Mouse (Mus musculus) heart, adult 8-10 months (tissue): ENCODE data around the gene Hdgfl2. TPM values are rescaled to one million over a fixed set of nuclear protein-coding genes. Genes with fewer than 3 reads are reported as not detected.
"Not testable (repeated sequence)": the region's sequence is repeated elsewhere in the genome, so short reads cannot be mapped to it uniquely, and the experiment has no call there.

Experiments
- DNase-seq: peaks from one replicate; pipeline ENCODE4 v3.0.0; 2022; ENCODE audit warnings: low spot score
- total RNA-seq, 4 experiments: library from RNA; stranded (reverse); gene quantifications; 2 replicates each; pipeline ENCODE4 v1.2.4; 2022

The Hdgfl2 gene
- total RNA-seq, 4 experiments from 2014 or later = 30.6 to 41.4 (median 35.2) TPM

DNA sequence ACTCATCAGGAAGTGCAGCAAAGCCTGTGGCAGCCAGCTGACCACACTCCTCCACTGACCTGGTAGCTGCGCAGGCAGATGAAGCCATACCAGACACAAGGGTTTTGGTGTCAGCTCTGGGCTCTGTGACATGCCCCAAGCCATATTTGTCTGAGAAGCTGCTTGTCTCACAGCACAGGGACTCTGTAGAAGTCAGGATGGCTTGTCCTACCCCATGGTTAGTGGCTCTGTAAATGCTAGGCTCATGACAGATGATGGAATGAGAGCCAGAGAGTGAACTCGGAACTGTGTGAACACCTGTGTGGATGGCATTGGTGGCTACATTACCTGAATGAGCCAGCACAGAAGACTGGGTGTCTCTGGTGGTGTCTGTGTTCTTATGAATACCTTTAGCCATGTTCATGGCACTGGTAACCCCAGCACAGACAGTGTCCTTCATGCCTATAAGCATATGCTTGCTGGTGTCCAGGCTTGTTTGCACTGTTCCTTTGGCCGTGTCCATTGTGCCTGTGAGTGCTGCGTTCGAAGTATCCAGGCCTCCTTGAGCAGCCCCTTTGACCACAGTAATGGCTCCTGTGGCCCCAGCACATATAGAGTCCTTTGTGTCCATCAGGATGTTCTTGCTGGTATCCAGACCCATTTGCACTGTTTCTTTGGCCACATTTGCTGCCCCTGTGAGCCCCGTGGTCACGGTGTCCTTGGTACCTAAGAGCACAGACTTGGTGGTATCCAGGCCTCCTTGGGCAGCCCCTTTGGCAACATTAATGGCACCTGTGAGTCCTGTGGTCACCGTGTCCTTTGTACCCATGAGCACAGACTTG lies 24.2 kb downstream of the Hdgfl2 start:
- no peak for DNase-seq

DNA sequence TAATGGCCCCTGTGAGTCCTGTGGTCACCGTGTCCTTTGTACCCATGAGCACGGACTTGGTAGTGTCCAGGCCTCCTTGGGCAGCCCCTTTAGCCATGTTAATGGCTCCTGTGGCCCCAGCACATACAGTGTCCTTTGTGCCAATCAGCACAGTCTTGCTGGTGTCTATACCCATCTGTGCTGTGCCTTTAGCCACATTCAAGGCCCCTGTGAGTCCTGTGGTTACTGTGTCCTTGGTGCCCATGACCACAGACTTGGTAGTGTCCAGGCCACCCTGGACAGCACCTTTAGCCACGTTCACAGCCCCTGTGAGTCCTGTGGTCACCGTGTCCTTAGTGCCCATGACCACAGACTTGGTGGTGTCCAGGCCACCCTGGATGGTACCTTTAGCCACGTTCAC lies 25.4 kb downstream of the Hdgfl2 start:
- not testable (repeated sequence) for DNase-seq

DNA sequence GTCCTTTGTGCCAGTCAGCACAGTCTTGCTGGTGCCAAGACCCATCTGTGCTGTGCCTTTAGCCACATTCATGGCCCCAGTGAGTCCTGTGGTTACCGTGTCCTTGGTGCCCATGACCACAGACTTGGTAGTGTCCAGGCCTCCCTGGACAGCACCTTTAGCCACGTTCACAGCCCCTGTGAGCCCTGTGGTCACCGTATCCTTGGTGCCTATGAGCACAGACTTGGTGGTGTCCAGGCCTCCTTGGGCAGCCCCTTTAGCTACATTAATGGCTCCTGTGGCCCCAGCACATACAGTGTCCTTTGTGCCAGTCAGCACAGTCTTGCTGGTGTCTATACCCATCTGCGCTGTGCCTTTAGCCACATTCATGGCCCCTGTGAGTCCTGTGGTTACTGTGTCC lies 27.0 kb downstream of the Hdgfl2 start:
- not testable (repeated sequence) for DNase-seq

- no peak for DNase-seq
Observed at GRCm38 (mm10) chr17:56106981-56107380, 27.5 kb downstream of the Hdgfl2 start.

DNA sequence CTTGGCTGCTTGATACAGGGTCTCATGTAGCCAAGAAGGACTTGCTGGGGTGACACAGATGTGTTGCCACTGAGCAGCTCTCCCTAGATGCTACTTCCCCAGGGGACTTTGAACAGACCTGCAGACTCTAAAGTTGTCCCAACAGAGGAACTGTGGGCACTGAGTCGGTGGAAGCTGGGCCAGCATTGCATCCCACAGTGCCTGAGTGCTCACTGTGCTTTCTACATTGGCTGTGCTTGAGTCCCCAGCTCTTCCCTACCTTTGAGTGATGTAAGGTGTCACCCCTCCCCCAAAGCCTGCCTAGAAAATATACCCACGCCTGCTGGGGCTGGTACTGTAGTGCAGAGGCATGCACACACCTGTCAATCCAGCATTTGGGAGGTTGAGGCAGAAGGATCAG lies 28.3 kb downstream of the Hdgfl2 start:
- no peak for DNase-seq

DNA sequence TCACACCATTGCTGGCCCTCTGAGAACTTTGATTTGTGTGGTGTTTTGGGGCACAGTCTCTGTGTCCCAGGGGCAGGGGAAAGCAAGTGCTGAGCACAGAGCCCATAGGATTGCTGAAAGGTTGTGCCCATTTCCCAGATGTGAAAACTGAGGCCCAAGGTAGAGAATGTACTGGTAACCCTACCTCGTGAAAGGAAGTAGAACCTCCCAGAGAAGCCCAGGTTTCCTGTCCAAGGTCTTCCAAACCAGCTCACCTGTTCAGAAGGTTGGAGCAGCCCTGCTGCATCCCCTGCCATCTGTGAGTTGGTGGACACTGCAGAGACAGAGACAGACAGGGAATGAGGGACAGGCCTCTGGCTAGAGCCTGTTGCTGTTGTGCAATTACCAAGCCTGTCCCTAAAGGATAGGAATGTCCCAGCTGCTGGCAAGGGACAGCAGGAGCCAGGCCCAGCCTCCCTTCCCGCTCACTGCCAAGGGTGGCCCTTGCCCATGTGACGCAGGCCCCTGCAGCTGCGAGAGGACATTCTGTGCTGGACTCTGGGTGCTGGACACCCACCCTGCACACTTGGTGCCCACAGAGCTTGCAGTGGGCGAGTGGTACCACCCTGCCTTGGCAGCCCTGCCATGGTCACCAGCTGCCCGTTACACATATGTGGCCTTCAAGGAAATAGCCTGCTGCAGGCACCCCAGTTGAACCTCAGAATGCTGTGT lies 29.1 kb downstream of the Hdgfl2 start:
- DNase-seq = peak; percentile 84

GRCm38 (mm10) chr17:56109219-56110051 lies 30.0 kb downstream of the Hdgfl2 start, which contains the start of gene Plin4:
Gene Plin4 (minus strand): TSS chr17:56109803.
- DNase-seq = no peak

DNA sequence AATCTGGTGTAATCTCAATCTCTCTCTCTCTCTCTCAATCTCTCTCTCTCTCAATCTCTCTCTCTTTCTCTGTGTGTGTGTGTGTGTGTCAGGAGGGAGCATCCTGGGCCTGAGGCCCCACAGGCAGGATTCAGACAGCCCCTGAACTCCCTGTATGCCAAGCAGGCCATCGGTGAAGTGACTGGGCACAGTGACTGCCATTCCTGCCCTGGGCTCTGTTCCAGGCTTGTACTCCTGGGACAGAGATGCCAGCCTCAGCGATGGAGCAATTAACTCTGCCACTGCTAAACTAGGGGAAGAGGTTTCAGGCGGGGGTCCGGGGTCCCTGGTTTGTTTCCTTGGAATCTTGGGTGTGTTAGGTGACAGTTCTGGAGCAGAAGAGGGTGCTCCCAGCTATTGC lies 31.1 kb downstream of the Hdgfl2 start:
- no peak for DNase-seq

GRCm38 (mm10) chr17:56111021-56111420 lies 31.6 kb downstream of the Hdgfl2 start:
- DNase-seq = no peak

DNA sequence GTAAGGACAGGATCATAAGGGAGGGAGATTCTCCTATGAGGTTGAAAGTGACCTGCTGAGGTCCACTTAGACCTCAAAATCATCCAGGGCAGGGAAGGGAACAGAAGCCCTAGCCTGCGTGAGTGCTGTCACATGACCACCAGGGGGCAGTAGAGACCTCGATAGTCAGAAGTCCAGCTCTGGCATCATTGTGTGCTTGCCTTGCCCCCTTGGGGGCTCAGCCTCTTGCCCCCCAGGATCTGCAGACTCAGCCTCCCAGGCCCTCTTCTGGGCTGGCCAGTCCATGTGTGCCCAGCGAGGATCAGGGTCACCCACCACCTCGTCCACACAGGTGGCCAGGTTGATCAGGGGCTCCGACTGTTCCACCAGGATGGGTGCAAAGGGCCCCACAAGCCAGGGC lies 32.4 kb downstream of the Hdgfl2 start:
- no peak for DNase-seq

GRCm38 (mm10) chr17:56112743-56113142 lies 33.3 kb downstream of the Hdgfl2 start:
- no peak for DNase-seq

- no peak for DNase-seq
Observed at GRCm38 (mm10) chr17:56116193-56116592, 36.8 kb downstream of the Hdgfl2 start.

- DNase-seq = no peak
Observed at GRCm38 (mm10) chr17:56117251-56117710, 37.8 kb downstream of the Hdgfl2 start, which contains the start of gene Plin5. Gene Plin5 (minus strand): TSS chr17:56117596.

DNA sequence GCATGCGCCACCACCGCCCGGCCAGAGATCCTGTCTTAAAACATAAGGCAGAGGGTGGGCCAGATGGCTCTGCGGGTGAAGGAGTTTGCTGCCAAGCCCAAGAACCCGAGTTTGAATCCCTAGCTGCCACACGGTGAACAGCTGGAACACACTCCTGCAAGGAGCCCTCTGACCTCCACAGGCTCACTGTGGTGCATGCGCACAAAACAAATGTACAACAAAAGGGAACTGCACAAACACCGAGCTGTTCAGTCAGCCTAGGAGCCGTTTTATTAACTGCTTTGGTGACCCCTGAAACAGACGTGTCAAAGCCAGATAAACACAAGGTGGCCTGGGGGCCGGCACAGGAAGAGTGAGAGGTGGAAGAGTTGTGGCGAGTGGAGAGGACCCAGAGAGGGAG lies 40.0 kb downstream of the Hdgfl2 start:
- no peak for DNase-seq

- DNase-seq = peak; percentile 76
Observed at GRCm38 (mm10) chr17:56119981-56120880, 40.8 kb downstream of the Hdgfl2 start.

DNA sequence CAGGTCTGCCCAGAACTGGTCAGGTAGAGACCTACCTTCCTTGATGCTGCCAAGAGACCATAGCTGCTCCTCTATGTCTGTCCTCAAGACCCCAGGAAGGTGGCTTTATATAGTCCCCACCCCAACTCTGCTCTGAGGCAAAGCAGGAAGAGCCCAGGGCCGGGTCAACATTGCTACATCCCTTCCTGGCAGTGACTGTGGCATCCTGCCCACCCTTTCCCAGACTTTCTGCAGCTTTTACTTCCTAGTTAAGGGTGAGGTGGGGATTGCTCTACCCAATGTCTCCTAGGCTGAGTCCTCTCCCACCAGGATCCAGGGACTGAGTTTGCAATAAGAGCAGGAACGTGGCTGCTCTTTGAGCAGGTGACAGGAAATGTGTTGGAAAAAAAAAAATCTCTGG lies 42.4 kb downstream of the Hdgfl2 start, which contains the start of gene Lrg1:
Lrg1 (minus strand) TSS at position 176 of the 400 bp plus-strand sequence.
- no peak for DNase-seq

GRCm38 (mm10) chr17:56123161-56123560 lies 43.7 kb downstream of the Hdgfl2 start:
- no peak for DNase-seq

DNA sequence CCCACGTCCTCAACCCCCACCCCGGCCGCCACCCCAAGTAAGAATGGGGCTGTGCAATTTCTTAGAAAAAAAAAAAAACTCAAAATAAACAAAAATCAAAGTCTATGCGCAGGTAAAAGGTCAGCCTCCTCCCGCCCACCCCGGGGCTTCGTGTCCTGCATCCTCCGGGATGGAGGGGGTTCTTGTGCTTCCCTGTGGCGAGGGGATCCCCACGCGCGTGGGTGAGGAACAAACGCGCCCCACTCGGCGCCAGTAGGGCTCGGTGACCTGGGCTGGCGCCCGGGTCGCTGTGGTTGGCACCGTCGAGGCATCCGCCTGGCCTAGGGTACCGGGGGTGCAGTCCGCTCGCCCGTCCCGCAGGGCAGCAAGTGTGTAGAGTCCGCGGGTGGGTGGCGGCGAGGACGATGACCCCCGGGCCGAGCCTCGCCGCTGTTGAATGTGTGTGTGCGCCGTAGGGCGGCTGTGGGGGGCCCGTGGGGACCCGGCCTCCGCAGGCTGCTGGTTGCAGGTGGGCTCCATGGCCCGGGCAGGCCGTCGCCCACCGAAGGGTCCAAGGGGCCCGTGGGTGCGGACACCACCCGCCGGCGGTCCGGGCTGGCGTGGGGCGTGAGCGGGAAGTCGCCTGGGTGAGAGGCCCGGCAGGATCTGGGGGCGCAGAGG lies 44.4 kb downstream of the Hdgfl2 start:
- DNase-seq = no peak

DNA sequence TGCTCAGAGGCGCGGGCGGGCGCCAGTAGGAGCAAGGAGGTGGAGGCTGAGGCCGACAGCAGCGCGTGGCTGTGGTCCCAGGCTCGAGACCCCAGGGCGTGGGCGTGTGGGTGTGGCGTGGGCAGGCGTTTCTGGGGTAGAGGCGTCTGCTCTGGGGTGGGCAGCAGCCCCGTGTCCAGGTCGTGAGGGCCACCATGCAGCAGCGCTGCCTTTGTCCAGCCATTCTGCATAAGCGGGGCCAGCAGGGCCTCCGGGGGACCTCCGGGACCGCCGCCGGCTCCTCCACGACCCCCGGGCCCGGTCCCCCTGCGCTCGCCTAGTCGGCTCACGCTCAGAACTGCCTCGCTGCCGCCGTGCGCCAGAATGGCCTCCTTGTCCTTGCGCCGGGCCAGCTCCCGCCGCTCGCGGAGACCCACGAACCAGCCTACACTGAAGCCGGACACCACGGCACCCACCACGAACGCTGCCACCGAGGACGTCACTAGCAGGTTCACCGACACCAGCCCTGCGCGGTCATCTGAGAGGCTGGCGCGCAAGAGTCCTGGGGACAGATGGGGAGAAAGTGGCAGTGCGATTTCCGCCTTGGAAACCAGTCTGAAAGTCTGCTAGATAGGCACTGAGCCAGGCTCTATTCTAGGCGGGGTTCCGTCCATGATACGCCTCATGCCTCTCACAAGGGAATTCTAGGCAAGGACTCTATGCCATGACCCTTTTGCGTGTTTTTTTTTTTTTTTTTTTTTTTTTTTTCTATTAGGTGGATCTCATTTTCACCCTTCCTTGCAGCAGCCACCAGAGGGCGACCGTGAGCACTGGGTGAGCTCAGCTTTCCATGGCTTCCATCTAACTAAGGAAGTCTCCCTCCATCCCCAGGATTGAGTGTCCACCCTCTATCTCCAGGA lies 45.2 kb downstream of the Hdgfl2 start:
- no peak for DNase-seq
